Mouse (Mus musculus): ENCODE measurements around the gene Slc25a34.

The Slc25a34 gene

DNA sequence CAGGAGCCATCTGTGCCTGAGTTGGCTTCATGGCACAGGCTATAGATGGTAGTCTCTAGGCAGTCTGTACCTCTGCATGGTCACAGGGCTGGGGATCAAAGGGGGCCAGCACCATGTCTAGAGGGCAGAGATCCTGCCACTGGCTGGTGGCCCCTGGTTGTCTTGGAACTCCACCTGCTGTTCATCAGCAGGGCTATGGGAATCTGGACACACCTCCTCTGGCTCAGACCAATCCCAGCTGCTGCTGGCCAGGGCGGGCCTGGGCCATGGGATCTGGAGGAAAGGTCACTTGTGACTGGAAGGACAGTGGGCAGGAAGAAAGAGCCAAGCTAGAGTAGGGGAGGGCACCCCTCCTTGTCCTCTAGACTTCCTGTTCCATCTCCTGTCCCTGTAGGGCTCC is at the start of gene Slc25a34:
TSS of gene Slc25a34 (minus strand) at position 156 of the 400 bp plus-strand sequence.
- DNase-seq (ENCODE audit: low read depth, low spot score), result peak; percentile 25

- no peak for DNase-seq (ENCODE audit: low read depth, low spot score)
Measured at GRCm38 (mm10) chr4:141672325-141672724, 48.7 kb upstream of the Slc25a34 start.

GRCm38 (mm10) chr4:141671389-141671788 is 47.8 kb upstream of the Slc25a34 start:
- DNase-seq (ENCODE audit: low read depth, low spot score), result peak; percentile 48

DNA sequence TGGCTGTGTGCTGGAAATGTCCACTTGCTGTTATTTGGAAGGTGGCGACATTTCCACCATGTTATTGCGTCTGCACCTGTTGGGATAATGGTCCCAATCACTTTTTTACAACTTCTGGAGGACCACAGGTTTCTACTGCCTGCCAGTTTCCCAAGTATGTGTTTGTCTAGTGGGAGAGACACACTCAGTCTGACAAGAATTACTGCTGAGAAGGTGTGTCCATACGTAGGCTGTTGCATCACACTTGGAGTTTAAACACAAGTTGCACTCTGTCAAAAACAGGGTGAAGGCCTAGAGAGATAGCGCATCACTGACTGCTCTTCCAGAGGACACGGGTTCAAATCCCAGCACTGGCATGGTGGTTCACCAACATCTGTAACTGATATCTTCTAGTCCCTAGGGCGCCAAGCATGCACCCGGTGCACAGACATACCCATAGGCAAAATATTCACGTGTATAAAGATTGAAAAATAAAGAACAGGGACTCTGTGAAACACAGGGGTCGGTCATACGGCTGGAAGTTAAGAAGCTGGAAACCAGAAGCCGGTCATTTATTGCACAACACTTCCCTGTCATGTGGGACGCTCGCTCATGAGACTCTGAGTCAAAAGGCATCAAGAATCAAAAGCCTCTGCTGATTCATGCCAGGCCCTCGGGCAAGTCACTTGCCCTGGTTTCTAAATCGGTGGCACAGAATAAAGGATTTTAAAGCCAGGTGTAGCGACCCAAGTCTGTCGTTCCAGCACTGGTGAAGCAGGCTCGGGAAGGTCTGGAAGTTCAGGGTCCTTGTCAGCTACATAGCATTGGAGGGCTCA is 46.5 kb upstream of the Slc25a34 start:
- peak; percentile 51 for DNase-seq (ENCODE audit: low read depth, low spot score)

DNA sequence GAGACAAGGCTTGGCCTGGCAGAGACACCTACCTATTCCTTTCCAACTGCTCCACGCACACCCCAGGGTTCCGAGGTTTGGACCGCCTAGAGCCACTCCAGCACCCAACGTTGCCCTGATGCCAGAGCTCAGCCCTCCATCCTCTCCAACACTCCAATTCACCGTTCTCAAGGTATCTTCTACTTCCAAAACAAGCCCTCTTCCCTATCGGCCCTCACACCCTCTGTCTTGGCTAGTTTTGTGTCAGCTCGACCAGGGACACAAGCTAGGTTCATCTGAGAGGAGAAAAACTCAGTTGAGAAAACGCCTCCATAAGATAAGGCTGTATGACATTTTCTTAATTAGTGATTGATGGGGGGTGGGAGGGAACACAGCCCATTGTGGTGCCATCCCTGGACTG is 41.2 kb upstream of the Slc25a34 start, which contains the start of gene Plekhm2:
TSS of gene Plekhm2 (minus strand) at position 101 of the 400 bp plus-strand sequence.
- no peak for DNase-seq (ENCODE audit: low read depth, low spot score)

GRCm38 (mm10) chr4:141664011-141664745 is 40.6 kb upstream of the Slc25a34 start:
- peak; percentile 85 for DNase-seq (ENCODE audit: low read depth, low spot score)

DNA sequence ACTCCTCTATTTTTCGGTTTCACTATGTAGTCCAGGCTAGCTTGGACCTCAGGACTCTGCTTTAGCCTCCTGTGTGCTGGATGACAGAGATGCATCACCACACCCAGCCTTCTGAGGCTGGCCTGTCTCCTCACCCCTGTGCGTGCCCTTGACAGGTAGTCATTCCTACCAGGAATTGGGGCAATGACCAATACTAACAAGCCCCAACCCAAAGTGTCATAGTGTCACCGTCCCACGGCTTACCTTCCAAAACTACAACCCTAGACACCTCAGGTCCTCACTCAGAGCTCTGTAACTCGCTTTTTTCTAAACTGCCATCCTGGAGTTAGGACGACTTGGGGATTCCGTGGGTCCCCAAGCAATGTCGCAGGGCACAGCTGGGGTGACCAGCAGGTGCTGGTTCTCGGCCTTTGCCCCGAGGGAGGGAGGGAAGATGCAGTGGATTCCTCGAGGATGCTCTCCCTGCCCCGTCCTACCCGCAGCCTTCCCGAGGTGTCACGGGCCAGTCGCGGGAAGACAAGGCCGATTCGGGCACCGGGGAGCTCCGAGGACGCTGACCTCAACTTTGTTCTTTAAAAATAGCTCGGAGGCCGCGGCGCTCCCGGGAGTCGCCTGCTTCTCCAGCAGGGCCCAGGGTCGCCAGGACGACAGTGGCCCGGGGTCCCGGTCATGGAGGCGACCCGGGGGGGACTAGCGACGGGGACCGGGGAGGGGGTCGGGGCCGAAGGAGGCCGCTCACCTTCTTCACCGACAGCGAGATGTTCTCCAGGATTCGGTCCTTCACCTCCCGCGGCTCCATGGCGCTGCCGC is 39.7 kb upstream of the Slc25a34 start:
- no peak for DNase-seq (ENCODE audit: low read depth, low spot score)

DNA sequence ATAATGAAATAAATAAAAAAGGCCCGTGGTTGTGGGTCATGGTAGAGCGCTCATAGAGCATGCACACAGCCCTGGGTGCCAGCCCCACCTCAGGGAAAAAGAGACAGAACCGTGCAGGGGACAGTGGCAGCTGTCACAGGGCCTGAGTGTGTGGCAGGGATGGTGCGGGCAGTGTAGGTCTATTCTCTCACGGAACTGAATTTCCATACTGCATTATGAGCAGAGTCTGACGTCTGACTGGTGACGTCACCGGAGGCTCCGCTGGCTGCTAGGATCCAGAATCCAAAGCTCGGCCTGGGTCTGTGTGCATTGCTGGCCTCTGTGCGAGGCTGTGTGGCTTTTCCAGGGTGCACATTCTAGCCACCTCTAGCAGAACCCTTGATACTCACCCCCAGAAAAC is 37.3 kb upstream of the Slc25a34 start:
- DNase-seq (ENCODE audit: low read depth, low spot score), result no peak

- DNase-seq (ENCODE audit: low read depth, low spot score), result no peak
Measured at GRCm38 (mm10) chr4:141659739-141660138, 36.1 kb upstream of the Slc25a34 start.

GRCm38 (mm10) chr4:141658846-141659484 is 35.3 kb upstream of the Slc25a34 start:
- DNase-seq (ENCODE audit: low read depth, low spot score), result peak; percentile 30

DNA sequence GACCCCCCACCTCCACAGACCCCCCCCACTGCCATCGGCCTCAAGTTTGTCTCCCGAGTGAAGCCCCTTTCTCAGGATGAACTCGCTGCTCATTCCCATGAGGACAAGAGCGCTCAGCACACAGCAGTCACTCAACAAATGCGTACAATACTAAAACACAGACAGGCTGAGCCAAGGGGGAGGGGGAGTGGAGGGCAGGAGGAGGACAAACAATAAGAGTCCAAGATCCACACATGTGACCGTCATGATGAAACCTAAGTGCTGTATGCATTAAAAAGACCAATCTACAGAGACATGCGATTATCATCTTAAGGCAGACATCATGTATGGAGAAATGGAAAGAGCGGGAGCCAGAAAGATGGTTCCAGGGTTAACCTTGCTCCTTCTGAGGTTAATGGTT is 33.3 kb upstream of the Slc25a34 start:
- no peak for DNase-seq (ENCODE audit: low read depth, low spot score)

DNA sequence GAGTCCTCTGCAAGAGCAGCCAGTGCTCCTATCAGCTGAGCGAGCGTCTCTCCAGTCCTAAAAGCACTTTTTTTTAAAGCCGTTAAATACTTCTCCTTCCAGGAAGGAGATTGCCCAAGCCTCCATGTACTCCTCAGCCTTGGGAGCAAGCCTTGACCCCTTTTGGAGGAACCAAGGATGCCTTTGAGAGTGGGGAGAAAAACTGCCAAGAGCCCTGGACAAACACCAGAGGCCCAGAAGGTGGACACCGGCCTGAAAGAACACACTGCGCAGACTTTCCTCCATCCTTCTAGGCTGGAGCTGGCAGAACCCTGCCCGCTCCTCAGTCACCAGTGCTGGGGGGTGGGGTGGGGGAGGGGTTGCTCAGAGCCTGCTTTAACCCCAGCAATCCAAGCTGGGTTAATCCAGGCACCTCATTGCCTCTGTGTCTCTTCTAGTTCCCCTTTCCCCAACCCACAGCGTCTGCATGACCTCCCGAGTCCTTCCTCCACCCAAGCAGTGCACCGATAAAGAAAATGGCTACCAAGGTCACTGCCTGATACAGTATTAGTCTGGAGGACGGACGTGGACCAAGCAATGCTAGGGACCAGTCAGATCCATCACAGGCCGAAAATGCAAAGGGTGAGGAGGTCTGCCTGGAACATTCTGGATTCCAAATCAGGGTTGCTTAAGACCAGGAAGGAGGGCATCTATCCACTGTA is 32.4 kb upstream of the Slc25a34 start:
- peak; percentile 59 for DNase-seq (ENCODE audit: low read depth, low spot score)

GRCm38 (mm10) chr4:141654509-141654908 is 30.9 kb upstream of the Slc25a34 start:
- no peak for DNase-seq (ENCODE audit: low read depth, low spot score)

- DNase-seq (ENCODE audit: low read depth, low spot score), result no peak
Measured at GRCm38 (mm10) chr4:141653813-141654212, 30.2 kb upstream of the Slc25a34 start.

- no peak for DNase-seq (ENCODE audit: low read depth, low spot score)
Measured at GRCm38 (mm10) chr4:141653044-141653443, 29.4 kb upstream of the Slc25a34 start.

- no peak for DNase-seq (ENCODE audit: low read depth, low spot score)
Measured at GRCm38 (mm10) chr4:141651944-141652343, 28.3 kb upstream of the Slc25a34 start.

DNA sequence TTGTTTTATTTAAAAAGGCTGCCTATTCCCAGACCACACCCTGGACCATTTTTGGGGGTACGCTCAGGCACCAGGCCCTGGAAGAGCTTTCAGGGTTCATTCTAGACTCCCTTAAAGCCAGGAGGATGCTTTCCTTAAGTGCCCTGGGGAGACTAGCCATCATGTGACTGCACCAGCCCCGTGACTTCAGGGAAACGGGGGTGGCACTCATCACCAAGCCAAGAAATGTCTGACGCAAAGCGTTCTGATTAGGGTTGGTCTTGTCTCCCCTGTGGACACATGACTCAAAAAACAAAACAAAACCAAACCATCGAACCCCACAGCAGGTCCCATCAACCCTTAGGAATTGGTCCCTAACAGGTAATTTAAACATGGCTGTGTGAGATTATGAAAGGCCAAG is 27.7 kb upstream of the Slc25a34 start:
- peak; percentile 41 for DNase-seq (ENCODE audit: low read depth, low spot score)

GRCm38 (mm10) chr4:141649244-141649643 is 25.6 kb upstream of the Slc25a34 start:
- DNase-seq (ENCODE audit: low read depth, low spot score), result peak; percentile 36

- no peak for DNase-seq (ENCODE audit: low read depth, low spot score)
Measured at GRCm38 (mm10) chr4:141648262-141648661, 24.6 kb upstream of the Slc25a34 start.

GRCm38 (mm10) chr4:141647187-141647586 is 23.6 kb upstream of the Slc25a34 start:
- DNase-seq (ENCODE audit: low read depth, low spot score), result no peak

DNA sequence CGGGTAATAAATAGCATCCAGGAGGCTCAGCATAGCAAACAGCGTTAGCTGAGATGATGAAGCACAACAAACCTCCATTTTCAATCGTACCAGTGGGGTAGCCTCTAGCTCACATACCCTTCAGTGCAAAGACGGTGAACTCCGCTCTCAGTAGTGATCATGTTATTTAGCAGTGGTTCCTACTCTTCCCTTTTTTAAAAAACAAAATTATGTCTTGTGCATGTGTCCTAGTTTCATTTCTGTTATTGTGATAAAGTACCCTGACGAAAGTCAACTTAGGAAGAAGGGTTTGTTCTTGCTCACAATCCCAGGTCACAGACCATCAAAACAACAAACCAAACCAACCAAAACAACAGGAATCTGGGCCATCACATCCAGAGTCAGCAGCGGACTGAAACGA is 22.4 kb upstream of the Slc25a34 start:
- no peak for DNase-seq (ENCODE audit: low read depth, low spot score)

Measured in brain, adult 2 months (tissue).